Mouse (Mus musculus) limb, embryonic 10.5 days (tissue): ENCODE measurements around the gene Gm7579. TPM values are rescaled to one million over a fixed set of nuclear protein-coding genes. Genes with fewer than 3 reads are reported as not detected.
"Not testable (repeated sequence)": the region's sequence is repeated elsewhere in the genome, so short reads cannot be mapped to it uniquely, and the experiment has no call there.

ENCODE experiments used
- DNase-seq: peaks from one replicate; pipeline ENCODE4 v3.0.0-alpha.2; 2017; ENCODE audit warnings: low spot score
- H3K27ac ChIP-seq: fragments of 300-500 bp; sonication (generic); 2 replicates; pipeline ENCODE4 v1.5.1; 2016; ENCODE audit warnings: mild to moderate bottlenecking
- H3K27me3 ChIP-seq: fragments of 300-500 bp; sonication (generic); 2 replicates; pipeline ENCODE4 v1.6.1; 2016; ENCODE audit warnings: low read depth, mild to moderate bottlenecking; ENCODE audit not compliant: poor library complexity, severe bottlenecking
- H3K36me3 ChIP-seq: fragments of 300-500 bp; sonication (generic); 2 replicates; pipeline ENCODE4 v1.6.1; 2016; ENCODE audit warnings: mild to moderate bottlenecking, moderate library complexity
- H3K4me1 ChIP-seq: fragments of 300-500 bp; sonication (generic); 2 replicates; pipeline ENCODE4 v1.6.1; 2016
- H3K4me3 ChIP-seq: fragments of 300-500 bp; sonication (generic); 2 replicates; pipeline ENCODE4 v1.5.1; 2016; ENCODE audit warnings: mild to moderate bottlenecking, moderate library complexity
- H3K9me3 ChIP-seq: fragments of 300-500 bp; sonication (generic); replicated peaks from 2 replicates; pipeline ENCODE4 v1.6.1; 2016; ENCODE audit warnings: mild to moderate bottlenecking
- WGBS: fragments of 180-500 bp; shearing (Covaris S2); methylation state at CpG from one replicate; pipeline ENCODE4 v1.1.7; 2016; 5-methylcytosine and 5-hydroxymethylcytosine counted together
- polyA plus RNA-seq: library from polyadenylated mRNA; unstranded; fragments of >200 nt; fragmentation: Nextera tagmentation; extraction: Ambion mirVana; gene quantifications from 2 replicates; pipeline ENCODE4 v1.2.1, GENCODE M21; 2016

Gene Gm7579
- not detected in 2 replicates for polyA plus RNA-seq

DNA sequence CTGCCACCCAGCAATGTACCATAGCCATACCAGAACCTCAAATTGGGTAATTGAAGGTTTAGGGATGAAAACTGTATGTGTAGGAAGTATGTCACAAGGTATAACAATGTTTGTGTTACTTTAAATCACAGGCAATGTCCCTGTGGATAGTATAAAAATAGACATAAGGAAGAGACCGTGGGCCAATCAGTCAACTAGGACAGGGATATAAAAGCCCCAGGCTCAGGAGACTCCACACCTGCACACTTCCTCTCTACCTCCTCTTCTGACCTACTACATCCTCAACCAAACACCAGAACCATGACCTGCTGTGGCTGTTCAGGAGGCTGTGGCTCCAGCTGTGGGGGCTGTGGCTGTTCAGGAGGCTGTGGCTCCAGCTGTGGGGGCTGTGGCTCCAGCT lies at the start of gene Gm7579:
TSS of gene Gm7579 (plus strand) at position 301 of the 400 bp plus-strand sequence.
- H3K36me3 ChIP-seq = no peaks in the 10 kb centered on the region
- no peaks in the 10 kb centered on the region for H3K27me3 ChIP-seq
- H3K27ac ChIP-seq = no peak within 1 kb of the TSS
- no peaks in the 10 kb centered on the region for H3K4me1 ChIP-seq
- H3K4me3 ChIP-seq = no peak within 1 kb of the TSS
- no peaks in the 10 kb centered on the region for H3K9me3 ChIP-seq
- DNase-seq = no peak
- WGBS = 95% methylated on average over 1 of the region's 1 CpGs

DNA sequence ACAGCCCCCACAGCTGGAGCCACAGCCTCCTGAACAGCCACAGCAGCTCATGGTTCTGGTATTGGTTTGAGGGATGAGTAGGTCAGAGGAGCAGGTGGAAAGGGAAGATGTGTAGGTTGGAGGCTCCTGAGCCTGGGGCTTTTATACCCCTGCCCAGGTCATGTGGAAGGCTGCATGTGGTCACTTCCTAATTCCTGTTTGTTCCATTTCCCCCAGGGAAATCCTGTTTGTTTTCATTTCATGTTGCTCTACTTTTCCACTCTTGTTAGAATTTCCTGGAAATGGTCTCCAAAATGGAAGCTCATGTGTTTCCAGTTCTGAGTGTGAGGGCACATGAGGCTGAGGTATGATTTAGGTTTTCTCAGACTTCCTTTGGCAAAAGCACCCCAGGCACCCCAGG lies 46.0 kb upstream of the Gm7579 start, which contains the start of gene Gm4553:
TSS of gene Gm4553 (minus strand) at position 101 of the 400 bp plus-strand sequence.
- not testable (repeated sequence) for H3K4me3 ChIP-seq, DNase-seq, H3K4me1 ChIP-seq, H3K27ac ChIP-seq, H3K36me3 ChIP-seq, H3K27me3 ChIP-seq, H3K9me3 ChIP-seq

DNA sequence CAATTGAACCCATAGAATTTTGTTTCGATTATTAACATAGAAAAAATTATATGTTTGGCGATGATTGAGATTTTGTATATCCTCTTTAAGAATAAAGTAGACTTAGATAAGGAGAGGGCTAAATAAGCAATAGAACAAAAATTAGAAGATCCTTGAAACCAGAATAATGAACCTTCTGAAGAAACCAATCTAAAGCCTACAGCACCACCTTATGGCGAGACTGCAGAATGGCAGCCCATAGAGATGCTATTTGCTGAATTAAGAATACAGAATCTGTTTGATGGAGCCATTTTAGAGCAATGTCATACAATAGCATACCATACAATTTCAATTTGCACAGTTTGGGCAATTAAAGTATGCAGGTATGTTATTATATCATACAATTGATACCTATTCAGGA lies 41.8 kb upstream of the Gm7579 start:
- Histone ChIP-seq H3K36me3 (no peaks in the 10 kb centered on the region), H3K4me1 (no peaks in the 10 kb centered on the region), H3K27me3 (no peaks in the 10 kb centered on the region), H3K9me3 (no peaks in the 10 kb centered on the region), H3K4me3 (no peak overlapping the region), H3K27ac (no peak overlapping the region)
- WGBS = 50% methylated on average over 3 of the region's 3 CpGs
- no peak for DNase-seq

DNA sequence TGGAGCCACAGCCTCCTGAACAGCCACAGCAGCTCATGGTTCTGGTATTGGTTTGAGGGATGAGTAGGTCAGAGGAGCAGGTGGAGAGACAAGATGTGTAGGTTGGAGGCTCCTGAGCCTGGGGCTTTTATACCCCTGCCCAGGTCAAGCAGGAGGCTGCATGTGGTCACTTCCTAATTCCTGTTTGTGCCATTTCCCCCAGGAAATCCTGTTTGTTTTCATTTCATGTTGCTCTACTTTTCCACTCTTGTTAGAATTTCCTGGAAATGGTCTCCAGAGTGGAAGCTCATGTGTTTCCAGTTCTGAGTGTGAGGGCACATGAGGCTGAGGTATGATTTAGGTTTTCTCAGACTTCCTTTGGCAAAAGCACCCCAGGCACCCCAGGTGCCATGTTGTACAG lies 35.8 kb upstream of the Gm7579 start, which contains the start of gene Krtap5-2:
TSS of gene Krtap5-2 (minus strand) at position 101 of the 400 bp plus-strand sequence.
- H3K27me3 ChIP-seq, H3K36me3 ChIP-seq, H3K27ac ChIP-seq, H3K4me3 ChIP-seq, DNase-seq, H3K9me3 ChIP-seq, H3K4me1 ChIP-seq: not testable (repeated sequence)

DNA sequence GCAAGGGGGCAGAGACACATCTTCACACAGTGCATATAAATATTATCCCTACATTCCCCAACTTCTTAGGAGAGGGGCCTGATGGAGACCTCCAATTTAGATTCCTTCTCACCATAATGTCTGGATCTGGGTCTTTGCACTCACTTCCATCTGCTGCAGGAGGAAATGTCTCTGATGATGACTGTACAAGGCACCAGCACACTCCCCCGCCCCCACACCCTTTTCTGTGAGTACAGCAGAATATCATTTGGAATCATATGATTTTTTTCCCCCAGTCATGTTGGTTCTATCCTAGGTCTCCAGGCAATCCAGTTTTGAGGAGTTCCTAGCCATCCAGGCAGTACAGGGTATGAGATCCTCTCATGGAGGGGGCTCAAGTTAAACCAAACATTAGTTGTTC lies 33.0 kb upstream of the Gm7579 start:
- no peak overlapping the region for H3K4me3 ChIP-seq
- no peaks in the 10 kb centered on the region for H3K36me3 ChIP-seq
- WGBS = 89% methylated on average over 1 of the region's 1 CpGs
- H3K9me3 ChIP-seq = no peaks in the 10 kb centered on the region
- H3K27me3 ChIP-seq = no peaks in the 10 kb centered on the region
- DNase-seq = no peak
- H3K27ac ChIP-seq = no peak overlapping the region
- H3K4me1 ChIP-seq = no peaks in the 10 kb centered on the region

DNA sequence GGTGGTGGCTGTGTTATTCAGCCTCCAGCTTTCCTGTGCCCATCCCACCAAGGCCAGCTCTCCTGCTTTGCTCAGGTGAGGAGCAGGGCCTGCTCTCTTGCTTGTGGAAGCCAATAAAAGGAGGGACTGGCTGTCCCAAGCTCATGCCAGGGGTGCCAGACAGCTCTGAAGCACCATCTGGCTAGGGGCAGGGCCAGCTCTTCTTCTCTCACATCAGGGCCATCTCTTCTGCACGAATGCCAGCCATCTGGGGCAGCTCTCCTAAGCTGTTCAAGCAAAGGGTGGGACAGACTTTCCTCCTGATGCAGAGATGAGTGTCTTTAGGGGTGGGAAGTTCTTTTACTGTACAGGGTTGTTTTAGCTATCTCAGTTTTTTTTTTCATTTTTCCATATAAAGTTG lies 30.6 kb upstream of the Gm7579 start:
- Histone ChIP-seq H3K36me3 (no peaks in the 10 kb centered on the region), H3K27ac (no peak overlapping the region), H3K9me3 (no peaks in the 10 kb centered on the region), H3K4me3 (no peak overlapping the region), H3K27me3 (no peaks in the 10 kb centered on the region), H3K4me1 (no peaks in the 10 kb centered on the region)
- no peak for DNase-seq
- 50% methylated on average over 1 of the region's 1 CpGs for WGBS

DNA sequence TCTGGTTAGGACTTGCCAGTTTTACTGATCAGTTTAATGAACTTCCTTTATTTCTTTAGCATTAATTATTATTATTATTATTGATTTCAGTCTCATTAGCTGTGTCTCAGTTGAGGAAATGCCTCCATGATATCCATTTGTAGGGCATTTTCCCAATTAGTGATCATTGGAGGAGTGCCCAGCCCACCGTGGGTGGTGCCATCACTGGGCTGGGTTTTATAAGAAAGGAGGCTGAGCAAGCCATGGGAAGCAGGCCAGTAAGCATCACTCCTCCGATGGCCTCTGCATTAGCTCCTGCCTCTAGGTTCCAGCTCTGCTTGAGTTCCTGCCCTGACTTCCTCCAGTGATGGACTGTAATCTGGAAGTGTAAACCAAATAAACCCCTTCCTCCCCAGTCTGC lies 23.5 kb upstream of the Gm7579 start:
- no peaks in the 10 kb centered on the region for H3K9me3 ChIP-seq
- WGBS = 76% methylated on average over 2 of the region's 2 CpGs
- H3K4me1 ChIP-seq = no peaks in the 10 kb centered on the region
- H3K4me3 ChIP-seq = no peak overlapping the region
- no peak overlapping the region for H3K27ac ChIP-seq
- H3K36me3 ChIP-seq = no peaks in the 10 kb centered on the region
- no peak for DNase-seq
- no peaks in the 10 kb centered on the region for H3K27me3 ChIP-seq

DNA sequence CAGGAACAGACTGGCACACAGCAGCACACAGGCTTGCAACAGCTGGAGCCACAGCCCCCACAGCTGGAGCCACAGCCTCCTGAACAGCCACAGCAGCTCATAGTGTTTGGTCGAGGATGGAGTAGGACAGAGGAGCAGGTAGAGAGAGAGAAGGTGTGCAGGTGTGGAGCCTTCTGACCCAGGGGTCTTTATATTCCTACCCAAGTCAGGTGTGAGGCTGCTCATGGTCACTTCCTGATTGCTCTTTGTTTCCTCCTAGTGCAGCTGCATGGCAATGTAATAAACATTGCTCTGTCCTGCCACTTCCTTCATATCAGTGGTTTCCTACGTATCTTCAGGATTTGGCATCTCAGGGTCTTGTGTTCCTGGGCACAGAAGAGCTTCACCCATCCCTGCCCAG lies 21.4 kb upstream of the Gm7579 start, which contains the start of gene Gm10153:
TSS of gene Gm10153 (minus strand) at position 101 of the 400 bp plus-strand sequence.
- Histone ChIP-seq H3K9me3 (no peaks in the 10 kb centered on the region), H3K4me3 (no peak within 1 kb of the TSS), H3K27me3 (no peaks in the 10 kb centered on the region), H3K4me1 (no peaks in the 10 kb centered on the region), H3K36me3 (no peaks in the 10 kb centered on the region), H3K27ac (no peak within 1 kb of the TSS)
- DNase-seq = no peak
- 41% methylated on average over 2 of the region's 2 CpGs for WGBS

DNA sequence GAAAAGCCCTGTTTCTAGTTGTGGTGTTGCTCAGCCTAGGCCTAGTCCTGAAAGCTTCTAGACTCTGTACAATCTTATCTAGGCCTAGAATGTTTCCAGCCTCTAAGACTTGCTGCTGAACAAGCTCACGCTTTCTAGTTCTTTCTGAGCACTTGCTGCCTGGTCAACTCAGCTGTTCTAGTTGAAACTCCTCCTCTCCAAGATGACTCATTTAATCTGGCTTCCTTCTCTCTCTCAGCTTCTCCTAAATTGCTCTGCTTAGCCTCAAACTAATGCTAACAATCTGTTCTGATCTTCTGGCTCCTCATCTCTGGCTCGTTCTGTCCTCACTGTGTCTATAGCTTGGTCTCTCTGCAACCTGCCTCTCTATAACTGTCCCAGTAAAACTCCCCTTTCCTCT lies 12.9 kb upstream of the Gm7579 start:
- no peaks in the 10 kb centered on the region for H3K27me3 ChIP-seq
- no peak overlapping the region for H3K4me3 ChIP-seq
- DNase-seq = no peak
- 75% methylated on average over 2 of the region's 2 CpGs for WGBS
- H3K4me1 ChIP-seq = no peaks in the 10 kb centered on the region
- no peaks in the 10 kb centered on the region for H3K9me3 ChIP-seq
- H3K27ac ChIP-seq = no peak overlapping the region
- H3K36me3 ChIP-seq = no peaks in the 10 kb centered on the region

DNA sequence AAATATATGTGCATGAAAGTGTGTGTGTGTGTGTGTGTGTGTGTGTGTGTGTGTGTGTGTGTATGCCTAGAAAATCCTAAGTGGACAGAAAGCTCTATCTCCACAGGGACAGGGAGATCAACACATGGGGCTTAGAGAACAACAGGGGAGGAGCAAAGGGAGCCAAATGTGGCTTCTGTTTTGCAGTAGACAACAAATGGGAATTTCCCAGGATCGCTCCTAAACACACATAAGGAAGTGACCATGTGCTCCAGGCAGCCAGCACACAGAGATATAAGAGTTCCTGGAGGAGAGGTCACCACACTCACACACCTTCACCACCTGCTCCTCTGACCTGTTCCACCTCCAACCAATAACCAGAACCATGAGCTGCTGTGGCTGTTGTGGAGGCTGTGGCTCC lies 10.6 kb upstream of the Gm7579 start, which contains the start of gene Krtap5-3:
TSS of gene Krtap5-3 (plus strand) at position 301 of the 400 bp plus-strand sequence.
- no peaks in the 10 kb centered on the region for H3K36me3 ChIP-seq
- H3K9me3 ChIP-seq = no peaks in the 10 kb centered on the region
- no peaks in the 10 kb centered on the region for H3K4me1 ChIP-seq
- WGBS = 63% methylated on average over 1 of the region's 1 CpGs
- H3K4me3 ChIP-seq = no peak within 1 kb of the TSS
- no peak within 1 kb of the TSS for H3K27ac ChIP-seq
- no peaks in the 10 kb centered on the region for H3K27me3 ChIP-seq
- no peak for DNase-seq

DNA sequence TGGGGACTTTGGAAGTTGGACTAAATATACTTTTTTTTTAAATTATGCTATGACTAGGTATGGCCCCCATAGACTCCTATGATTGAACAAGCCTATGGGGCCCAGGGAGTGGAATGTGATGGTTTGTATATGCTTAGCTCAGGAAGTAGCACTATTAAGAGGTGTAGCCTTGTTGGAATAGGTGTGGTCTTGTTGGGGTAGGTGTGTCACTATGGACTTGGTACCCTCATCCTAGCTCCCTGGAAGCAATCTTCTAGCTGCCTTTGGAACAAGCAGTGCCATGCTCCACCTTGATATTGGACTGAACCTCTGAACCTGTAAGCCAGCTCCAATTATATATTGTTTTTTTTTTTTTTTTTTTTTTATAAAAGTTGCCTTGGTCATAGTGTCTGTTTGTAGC lies 6.2 kb upstream of the Gm7579 start:
- no peaks in the 10 kb centered on the region for H3K36me3 ChIP-seq
- H3K4me3 ChIP-seq = no peak overlapping the region
- no peak overlapping the region for H3K27ac ChIP-seq
- no peak for DNase-seq
- no peaks in the 10 kb centered on the region for H3K27me3 ChIP-seq
- no peaks in the 10 kb centered on the region for H3K9me3 ChIP-seq
- no peaks in the 10 kb centered on the region for H3K4me1 ChIP-seq

DNA sequence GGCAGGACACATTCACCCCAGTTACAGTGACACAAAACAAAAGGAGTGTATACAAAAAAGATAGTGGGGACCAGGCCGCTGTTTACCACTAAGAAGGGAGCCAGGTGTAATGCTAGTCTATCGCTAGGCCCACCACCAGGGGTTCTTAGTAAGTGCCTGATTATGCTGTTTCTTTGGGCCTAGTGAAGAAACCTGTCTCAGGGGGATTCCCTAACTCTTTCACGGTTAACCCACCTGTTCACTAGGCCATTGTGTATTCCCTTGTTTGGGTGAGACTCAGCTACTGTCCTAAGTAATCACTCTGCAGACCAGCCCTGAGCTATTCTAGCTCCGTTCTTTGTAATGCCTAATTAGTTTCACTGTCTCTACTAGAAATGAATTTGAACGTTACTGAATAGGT lies 4.8 kb upstream of the Gm7579 start:
- not testable (repeated sequence) for DNase-seq, H3K9me3 ChIP-seq, H3K36me3 ChIP-seq, H3K4me1 ChIP-seq, H3K27me3 ChIP-seq, H3K4me3 ChIP-seq, H3K27ac ChIP-seq
- 79% methylated on average over 5 of the region's 5 CpGs for WGBS

DNA sequence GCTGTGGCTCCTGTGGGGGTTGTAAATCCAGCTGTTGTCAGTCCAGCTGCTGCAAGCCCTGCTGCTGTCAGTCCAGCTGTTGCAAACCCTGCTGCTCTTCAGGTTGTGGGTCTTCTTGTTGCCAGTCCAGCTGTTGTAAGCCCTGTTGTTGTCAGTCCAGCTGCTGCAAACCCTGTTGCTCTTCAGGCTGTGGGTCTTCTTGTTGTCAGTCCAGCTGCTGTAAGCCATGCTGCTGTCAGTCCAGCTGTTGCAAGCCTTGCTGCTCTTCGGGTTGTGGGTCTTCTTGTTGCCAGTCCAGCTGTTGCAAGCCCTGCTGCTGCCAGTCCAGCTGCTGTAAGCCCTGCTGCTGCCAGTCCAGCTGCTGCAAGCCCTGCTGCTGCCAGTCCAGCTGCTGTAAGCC lies 477 bp downstream of the Gm7579 start:
- not testable (repeated sequence) for H3K9me3 ChIP-seq, H3K27me3 ChIP-seq, DNase-seq, H3K4me1 ChIP-seq, H3K36me3 ChIP-seq, H3K4me3 ChIP-seq, H3K27ac ChIP-seq
- WGBS = 79% methylated on average over 1 of the region's 1 CpGs

DNA sequence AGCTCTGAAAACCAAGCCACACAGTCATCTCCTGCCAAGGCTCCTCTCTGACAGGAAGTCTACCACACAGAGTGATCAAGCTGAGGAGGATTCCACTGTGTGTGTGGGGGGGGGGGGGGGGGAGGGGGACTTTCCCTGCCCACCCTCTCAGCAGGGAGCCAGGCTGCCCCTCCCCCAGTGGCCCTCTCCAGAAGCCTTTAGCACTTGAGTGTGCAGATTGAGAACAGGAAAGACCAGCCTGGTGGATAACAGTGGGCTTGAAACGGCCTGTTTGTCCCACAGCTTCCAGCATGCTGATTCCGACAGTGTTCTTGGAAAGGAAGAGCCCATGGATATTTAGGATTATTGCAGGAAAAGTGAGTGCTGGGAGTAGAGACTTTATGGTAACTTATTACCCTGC lies 12.9 kb downstream of the Gm7579 start:
- Histone ChIP-seq H3K36me3 (no peaks in the 10 kb centered on the region), H3K4me1 (peaks cover 13% of the 10 kb centered on the region), H3K27ac (no peak overlapping the region), H3K9me3 (no peaks in the 10 kb centered on the region), H3K27me3 (no peaks in the 10 kb centered on the region), H3K4me3 (no peak overlapping the region)
- WGBS = 44% methylated on average over 2 of the region's 2 CpGs
- peak; percentile 30 for DNase-seq
